Mouse (Mus musculus): ENCODE results near the gene Uqcrc2.

GRCm38 (mm10) chr7:120643217-120643616 is 8.2 kb downstream of the Uqcrc2 start:
- TF ChIP-seq CTCF (IDR thresholded peaks at IDR 0.05; ENCODE audit: control insufficient read depth, insufficient read depth, low read length), result no peak
- TF ChIP-seq POLR2A (IDR thresholded peaks at IDR 0.05; ENCODE audit: borderline replicate concordance, control insufficient read depth, low read depth, low read length), result no peak
